Mouse (Mus musculus) gastrocnemius, postnatal 25 days (tissue): ENCODE measurements around the gene Nfe2l1. TPM values are rescaled to one million over a fixed set of nuclear protein-coding genes. Genes with fewer than 3 reads are reported as not detected.
"Not testable (repeated sequence)": the region's sequence is repeated elsewhere in the genome, so short reads cannot be mapped to it uniquely, and the experiment has no call there.

Experiments
- DNase-seq: peaks from one replicate; pipeline ENCODE4 v3.0.0; 2022
- microRNA-seq, 2 experiments: library from miRNA; unstranded; fragments of <30 nt; microRNA quantifications; one replicate each; pipeline ENCODE4 v1.2.0; 2021; ENCODE audit warnings: borderline replicate concordance in 2 of 2
- total RNA-seq, 2 experiments: library from RNA; stranded (reverse); gene quantifications; 1 replicate in 1 of 2; 2 replicates in 1 of 2; pipeline ENCODE4 v1.2.3; 2021

Gene Nfe2l1
- total RNA-seq, 2 experiments from 2014 or later, result 348 to 389 TPM

GRCm38 (mm10) chr11:96778061-96778627 is 51.6 kb downstream of the Nfe2l1 start:
- not testable (repeated sequence) for DNase-seq

- DNase-seq, result peak; percentile 100
Measured at GRCm38 (mm10) chr11:96776968-96777962, 52.5 kb downstream of the Nfe2l1 start, which contains the start of gene Snx11. Snx11 (minus strand) TSS chr11:96777559.

- no peak for DNase-seq
Measured at GRCm38 (mm10) chr11:96776068-96776467, 53.7 kb downstream of the Nfe2l1 start.

GRCm38 (mm10) chr11:96775665-96776064 is 54.1 kb downstream of the Nfe2l1 start:
- DNase-seq, result no peak

GRCm38 (mm10) chr11:96775063-96775462 is 54.7 kb downstream of the Nfe2l1 start:
- DNase-seq, result no peak

GRCm38 (mm10) chr11:96774536-96774935 is 55.2 kb downstream of the Nfe2l1 start:
- no peak for DNase-seq

GRCm38 (mm10) chr11:96772413-96772812 is 57.4 kb downstream of the Nfe2l1 start:
- no peak for DNase-seq

GRCm38 (mm10) chr11:96771274-96771975 is 58.3 kb downstream of the Nfe2l1 start:
- no peak for DNase-seq

- no peak for DNase-seq
Measured at GRCm38 (mm10) chr11:96768240-96768639, 61.5 kb downstream of the Nfe2l1 start.

Small RNAs within 50 kb of the gene (microRNA-seq; reads per million reads assigned to microRNA genes)
- 178 to 502 reads per million in 2 experiments for gene Mir152

Other genes starting within 250 kb of the Nfe2l1 start
- gene Snx11, start 52.4 kb downstream of the Nfe2l1 start, total RNA-seq, result 10 to 100 TPM in 1 of 2 experiments, 1 to 10 TPM in 1; 8.1 to 11.3 TPM
- gene Cbx1, start 40.8 kb downstream of the Nfe2l1 start, total RNA-seq, result 10 to 100 TPM; 32.8 to 34.6 TPM
- gene Copz2, start 19.9 kb upstream of the Nfe2l1 start, total RNA-seq, result 10 to 100 TPM; 28.2 to 31.1 TPM
- gene Cdk5rap3, start 86.5 kb upstream of the Nfe2l1 start, total RNA-seq, result 10 to 100 TPM; 22.3 to 23.0 TPM
- not detected for gene Prr15l, start 98.1 kb upstream of the Nfe2l1 start, total RNA-seq
- gene Pnpo, start 114.0 kb upstream of the Nfe2l1 start, total RNA-seq, result 1 to 10 TPM; 7.0 to 8.3 TPM
- 1 to 10 TPM; 8.9 to 9.0 TPM for gene Sp2, start 153.0 kb upstream of the Nfe2l1 start, total RNA-seq
- gene Sp6, start 183.4 kb upstream of the Nfe2l1 start, total RNA-seq, result under 1 TPM in 1 of 2 experiments, not detected in 1; 0.10 TPM
- gene Scrn2, start 200.0 kb upstream of the Nfe2l1 start, total RNA-seq, result 1 to 10 TPM; 9.3 to 9.4 TPM
- gene Lrrc46, start 211.4 kb upstream of the Nfe2l1 start, total RNA-seq, result under 1 TPM in 1 of 2 experiments, not detected in 1; 0.27 TPM
- gene Mrpl10, start 211.6 kb upstream of the Nfe2l1 start, total RNA-seq, result 10 to 100 TPM; 37.6 to 43.0 TPM
- 1 to 10 TPM; 2.5 to 3.2 TPM for gene Osbpl7, start 220.7 kb upstream of the Nfe2l1 start, total RNA-seq